Mouse (Mus musculus): ENCODE measurements around the gene Tigd2. TPM values are rescaled to one million over a fixed set of nuclear protein-coding genes. Genes with fewer than 3 reads are reported as not detected.

Gene Tigd2
- polyA plus RNA-seq, 1 experiment from 2014 or later = 13.6 TPM

GRCm38 (mm10) chr6:59209299-59209707 is 633 bp downstream of the Tigd2 start:
- Histone ChIP-seq H3K9me3 (ENCODE audit: control insufficient read depth, low read length) (no peaks in the 10 kb centered on the region), H3K27me3 (ENCODE audit: control insufficient read depth, insufficient read depth, low read length) (no peaks in the 10 kb centered on the region), H3K4me3 (replicated peaks; ENCODE audit: low read depth, low read length) (peak overlapping the region; percentile 86), H3K4me2 (ENCODE audit: low read length) (peak overlapping the region; percentile 65), H3K27ac (replicated peaks; ENCODE audit: low read depth, low read length) (peak overlapping the region; percentile 86), H3K36me3 (ENCODE audit: control insufficient read depth, insufficient read depth, low read length) (no peaks in the 10 kb centered on the region), H3K4me1 (ENCODE audit: control insufficient read depth, insufficient read depth, low read length) (peaks cover 5% of the 10 kb centered on the region), H3K9ac (replicated peaks; ENCODE audit: low read length) (peak overlapping the region; percentile 86)
- DNase-seq = peak; percentile 53
- WGBS = 42% methylated on average over 5 of the region's 5 CpGs
- peak; percentile 70 for ATAC-seq (ENCODE audit: low FRiP score, low TSS enrichment)

- Histone ChIP-seq H3K27me3 (ENCODE audit: control insufficient read depth, insufficient read depth, low read length) (no peaks in the 10 kb centered on the region), H3K4me3 (replicated peaks; ENCODE audit: low read depth, low read length) (no peak overlapping the region)
These were observed 24.5 kb downstream of the Tigd2 start for GRCm38 (mm10) chr6:59233191-59233590.

GRCm38 (mm10) chr6:59233651-59234050 is 25.0 kb downstream of the Tigd2 start:
- H3K9ac ChIP-seq (replicated peaks; ENCODE audit: low read length) = no peak overlapping the region
- no peak overlapping the region for H3K4me2 ChIP-seq (ENCODE audit: low read length)
- peaks cover under 1% of the 10 kb centered on the region; the same call in 1 of the 2 replicates for H3K9me3 ChIP-seq (ENCODE audit: control insufficient read depth, low read length)
- no peak overlapping the region for H3K27ac ChIP-seq (replicated peaks; ENCODE audit: low read depth, low read length)
- H3K36me3 ChIP-seq (ENCODE audit: control insufficient read depth, insufficient read depth, low read length) = no peaks in the 10 kb centered on the region
- no peaks in the 10 kb centered on the region for H3K27me3 ChIP-seq (ENCODE audit: control insufficient read depth, insufficient read depth, low read length)
- H3K4me3 ChIP-seq (replicated peaks; ENCODE audit: low read depth, low read length) = no peak overlapping the region
- no peak for ATAC-seq (ENCODE audit: low FRiP score, low TSS enrichment)
- no peak for DNase-seq
- H3K4me1 ChIP-seq (ENCODE audit: control insufficient read depth, insufficient read depth, low read length) = no peaks in the 10 kb centered on the region

More at GRCm38 (mm10) chr6:59233191-59233590, 24.5 kb downstream of the Tigd2 start:
- no peak overlapping the region for H3K9ac ChIP-seq (replicated peaks; ENCODE audit: low read length)
- DNase-seq (no peak), ATAC-seq (ENCODE audit: low FRiP score, low TSS enrichment) (no peak)
- no peak overlapping the region for H3K4me2 ChIP-seq (ENCODE audit: low read length)
- H3K27ac ChIP-seq (replicated peaks; ENCODE audit: low read depth, low read length) = no peak overlapping the region
- H3K36me3 ChIP-seq (ENCODE audit: control insufficient read depth, insufficient read depth, low read length) = no peaks in the 10 kb centered on the region
- no peaks in the 10 kb centered on the region for H3K4me1 ChIP-seq (ENCODE audit: control insufficient read depth, insufficient read depth, low read length)
- no peaks in the 10 kb centered on the region for H3K9me3 ChIP-seq (ENCODE audit: control insufficient read depth, low read length)

- no peak overlapping the region for H3K4me2 ChIP-seq (ENCODE audit: low read length)
- 34% methylated on average over 2 of the region's 2 CpGs for WGBS
These were observed 41.0 kb downstream of the Tigd2 start for GRCm38 (mm10) chr6:59249675-59250074.

GRCm38 (mm10) chr6:59250536-59250935 is 41.9 kb downstream of the Tigd2 start:
- DNase-seq = no peak
- no peak overlapping the region for H3K4me2 ChIP-seq (ENCODE audit: low read length)
- no peaks in the 10 kb centered on the region for H3K4me1 ChIP-seq (ENCODE audit: control insufficient read depth, insufficient read depth, low read length)
- no peaks in the 10 kb centered on the region for H3K36me3 ChIP-seq (ENCODE audit: control insufficient read depth, insufficient read depth, low read length)
- H3K27ac ChIP-seq (replicated peaks; ENCODE audit: low read depth, low read length) = no peak overlapping the region
- no peak overlapping the region for H3K9ac ChIP-seq (replicated peaks; ENCODE audit: low read length)
- no peak overlapping the region for H3K4me3 ChIP-seq (replicated peaks; ENCODE audit: low read depth, low read length)
- no peaks in the 10 kb centered on the region for H3K27me3 ChIP-seq (ENCODE audit: control insufficient read depth, insufficient read depth, low read length)
- ATAC-seq (ENCODE audit: low FRiP score, low TSS enrichment) = no peak
- no peaks in the 10 kb centered on the region for H3K9me3 ChIP-seq (ENCODE audit: control insufficient read depth, low read length)

More at GRCm38 (mm10) chr6:59249675-59250074, 41.0 kb downstream of the Tigd2 start:
- ATAC-seq (ENCODE audit: low FRiP score, low TSS enrichment) (no peak), DNase-seq (peak; percentile 83)
- H3K27ac ChIP-seq (replicated peaks; ENCODE audit: low read depth, low read length) = no peak overlapping the region
- no peaks in the 10 kb centered on the region for H3K27me3 ChIP-seq (ENCODE audit: control insufficient read depth, insufficient read depth, low read length)
- H3K4me3 ChIP-seq (replicated peaks; ENCODE audit: low read depth, low read length) = no peak overlapping the region
- no peaks in the 10 kb centered on the region for H3K4me1 ChIP-seq (ENCODE audit: control insufficient read depth, insufficient read depth, low read length)
- H3K9me3 ChIP-seq (ENCODE audit: control insufficient read depth, low read length) = no peaks in the 10 kb centered on the region
- no peak overlapping the region for H3K9ac ChIP-seq (replicated peaks; ENCODE audit: low read length)
- no peaks in the 10 kb centered on the region for H3K36me3 ChIP-seq (ENCODE audit: control insufficient read depth, insufficient read depth, low read length)

GRCm38 (mm10) chr6:59255909-59256308 is 47.2 kb downstream of the Tigd2 start:
- Histone ChIP-seq H3K36me3 (ENCODE audit: control insufficient read depth, insufficient read depth, low read length) (no peaks in the 10 kb centered on the region), H3K4me2 (ENCODE audit: low read length) (no peak overlapping the region), H3K9ac (replicated peaks; ENCODE audit: low read length) (no peak overlapping the region), H3K27me3 (ENCODE audit: control insufficient read depth, insufficient read depth, low read length) (no peaks in the 10 kb centered on the region), H3K4me3 (replicated peaks; ENCODE audit: low read depth, low read length) (no peak overlapping the region), H3K4me1 (ENCODE audit: control insufficient read depth, insufficient read depth, low read length) (no peaks in the 10 kb centered on the region), H3K9me3 (ENCODE audit: control insufficient read depth, low read length) (no peaks in the 10 kb centered on the region), H3K27ac (replicated peaks; ENCODE audit: low read depth, low read length) (no peak overlapping the region)
- no peak for DNase-seq
- 94% methylated on average over 1 of the region's 1 CpGs for WGBS
- no peak for ATAC-seq (ENCODE audit: low FRiP score, low TSS enrichment)

Other genes starting within 250 kb of the Tigd2 start
- gene Fam13a, start 184.3 kb upstream of the Tigd2 start, polyA plus RNA-seq (2014; fragmentation: Nextera tagmentation; extraction: Ambion mirVana) = 7.9 and 10.5 TPM in 2 replicates
- 7.6 and 8.9 TPM in 2 replicates for gene Gprin3, start 217.4 kb downstream of the Tigd2 start, polyA plus RNA-seq (2014; fragmentation: Nextera tagmentation; extraction: Ambion mirVana)